Mouse (Mus musculus) stomach, embryonic 14.5 days (tissue): ENCODE data around the gene Fam8a1. TPM values are rescaled to one million over a fixed set of nuclear protein-coding genes. Genes with fewer than 3 reads are reported as not detected.

Experiments used
- ATAC-seq: fragments of 200-750 bp; cut with Nextera tagmentation; 2 replicates; pipeline ENCODE4 v1.8.0; 2017; ENCODE audit warnings: low read depth, moderate TSS enrichment; ENCODE audit not compliant: insufficient number of reproducible peaks, insufficient read depth, low FRiP score
- H3K27ac ChIP-seq: fragments of 300-500 bp; sonication (generic); 2 replicates; pipeline ENCODE4 v1.5.1; 2014; ENCODE audit warnings: mild to moderate bottlenecking, low read length, moderate library complexity, mixed read lengths
- H3K27me3 ChIP-seq: fragments of 300-500 bp; sonication (generic); 2 replicates; pipeline ENCODE4 v1.6.1; 2014; ENCODE audit warnings: low read length, control low read depth, mixed read lengths; ENCODE audit not compliant: control insufficient read depth, insufficient read depth
- H3K36me3 ChIP-seq: fragments of 300-500 bp; sonication (generic); 2 replicates; pipeline ENCODE4 v1.6.1; 2014; ENCODE audit warnings: mild to moderate bottlenecking, control low read depth, low read length, moderate library complexity, mixed read lengths; ENCODE audit not compliant: control insufficient read depth, insufficient read depth
- H3K4me1 ChIP-seq: fragments of 300-500 bp; sonication (generic); 2 replicates; pipeline ENCODE4 v1.6.1; 2014; ENCODE audit warnings: low read length, control low read depth, mixed read lengths; ENCODE audit not compliant: control insufficient read depth, insufficient read depth
- H3K4me2 ChIP-seq: fragments of 300-500 bp; sonication (generic); replicated peaks from 2 replicates; pipeline ENCODE4 v1.6.1; 2014; ENCODE audit warnings: low read depth, low read length, control low read depth
- H3K4me3 ChIP-seq: fragments of 300-500 bp; sonication (generic); 2 replicates; pipeline ENCODE4 v1.5.1; 2014; ENCODE audit warnings: low read depth, low read length, control low read depth
- H3K9ac ChIP-seq: fragments of 300-500 bp; sonication (generic); replicated peaks from 2 replicates; pipeline ENCODE4 v1.6.1; 2014; ENCODE audit warnings: low read depth, mild to moderate bottlenecking, control low read depth, low read length, moderate library complexity, mixed read lengths
- H3K9me3 ChIP-seq: fragments of 300-500 bp; sonication (generic); 2 replicates; pipeline ENCODE4 v1.6.1; 2016; ENCODE audit warnings: low read depth, low read length, control low read depth; ENCODE audit not compliant: control insufficient read depth
- WGBS: fragments of 180-500 bp; shearing (Covaris S2); extraction: QIAGEN DNeasy Blood & Tissue Kit; methylation state at CpG from one replicate; pipeline ENCODE4 v1.1.7; 2014; 5-methylcytosine and 5-hydroxymethylcytosine counted together
- polyA plus RNA-seq: library from polyadenylated mRNA; unstranded; fragments of >200 nt; fragmentation: Nextera tagmentation; extraction: Ambion mirVana; gene quantifications from 2 replicates; pipeline ENCODE4 v1.2.1, GENCODE M21; 2014

The Fam8a1 gene
- polyA plus RNA-seq, 1 experiment from 2014 or later: 9.9 TPM

DNA sequence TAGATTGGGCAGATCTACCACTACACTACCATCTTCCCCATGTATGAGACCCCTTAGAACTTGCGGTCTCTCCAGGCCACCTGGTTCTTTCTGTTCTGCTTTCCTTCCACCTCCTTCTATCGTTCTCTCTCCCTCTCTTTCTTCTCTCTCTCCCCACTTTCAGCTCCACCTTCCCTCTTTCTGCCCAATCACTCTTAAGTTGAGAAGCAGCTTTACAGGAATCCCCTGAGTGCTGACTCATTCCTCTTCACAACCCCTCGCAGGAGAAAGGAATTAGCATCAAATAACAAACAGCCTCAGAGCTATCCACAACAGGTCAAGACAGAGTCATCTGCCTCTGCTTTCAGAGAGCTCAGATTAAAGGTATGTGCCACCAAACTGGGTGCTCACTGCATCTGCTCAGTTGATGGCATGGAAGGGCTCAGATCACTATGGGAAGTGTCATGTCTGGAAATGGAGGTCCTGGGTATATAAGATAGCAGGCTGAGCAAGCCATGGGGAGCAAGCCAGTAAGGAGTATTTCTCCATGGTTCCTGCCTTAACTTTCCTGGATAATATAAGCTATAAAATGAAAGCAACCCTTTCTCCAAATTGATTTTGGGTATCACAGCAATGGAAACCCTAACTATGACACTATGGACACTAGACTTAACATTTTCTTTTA, 46.8 kb downstream of the Fam8a1 start:
- Histone ChIP-seq H3K4me3 (no peak overlapping the region), H3K9ac (no peak overlapping the region), H3K27ac (no peak overlapping the region), H3K4me2 (no peak overlapping the region), H3K27me3 (no peaks in the 10 kb centered on the region), H3K4me1 (no peaks in the 10 kb centered on the region), H3K36me3 (peaks cover 36% of the 10 kb centered on the region), H3K9me3 (no peaks in the 10 kb centered on the region)
- WGBS: 77% methylated on average over 3 of the region's 3 CpGs
- no peak for ATAC-seq

DNA sequence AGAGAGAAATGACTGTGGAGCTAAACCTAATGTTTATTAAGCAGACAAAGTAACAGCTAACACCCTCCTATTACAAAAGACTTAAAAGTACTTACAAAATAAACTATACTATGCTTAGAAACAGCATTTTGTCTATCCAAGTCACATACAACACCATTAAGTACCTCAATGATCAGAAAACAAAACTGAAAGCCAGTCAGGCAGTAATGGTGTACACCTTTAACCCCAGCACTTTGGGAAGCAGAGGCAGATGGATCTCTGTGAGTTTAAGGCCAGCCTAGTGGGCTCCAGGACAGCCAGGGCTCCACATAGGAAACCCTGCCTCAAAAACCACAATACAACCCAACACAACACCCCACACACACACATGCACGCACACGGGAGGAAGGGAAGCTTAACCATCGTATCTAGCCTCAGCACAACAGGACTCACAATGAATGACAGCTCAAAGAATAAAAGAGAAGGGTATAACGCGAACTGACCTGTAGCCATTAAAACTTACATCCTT, 49.6 kb downstream of the Fam8a1 start:
- H3K27me3 ChIP-seq: no peaks in the 10 kb centered on the region
- ATAC-seq: no peak
- peaks cover 14% of the 10 kb centered on the region; the same call in 1 of the 2 replicates for H3K36me3 ChIP-seq
- WGBS: 82% methylated on average over 5 of the region's 5 CpGs
- no peak overlapping the region for H3K4me3 ChIP-seq
- H3K4me2 ChIP-seq: no peak overlapping the region
- H3K27ac ChIP-seq: no peak overlapping the region
- H3K9me3 ChIP-seq: no peaks in the 10 kb centered on the region
- H3K9ac ChIP-seq: no peak overlapping the region
- H3K4me1 ChIP-seq: no peaks in the 10 kb centered on the region

DNA sequence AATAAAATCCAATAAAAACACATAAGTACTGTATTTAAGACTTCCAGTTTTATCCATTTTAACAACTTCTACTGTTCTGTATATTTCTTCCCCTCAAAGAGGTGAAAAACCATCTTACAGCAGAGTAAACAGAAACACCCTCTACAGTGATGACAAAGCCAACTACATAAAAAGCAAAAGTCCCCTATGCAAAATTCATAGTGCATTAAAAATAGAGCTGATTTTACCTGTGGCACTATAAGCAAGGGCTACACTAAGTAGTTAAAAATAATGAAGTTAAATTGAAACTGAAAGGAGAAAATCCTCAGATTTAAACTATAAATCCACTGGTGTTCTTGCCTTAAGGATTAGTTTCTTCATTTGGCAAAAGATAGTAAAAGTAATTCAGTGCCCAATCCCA, 51.7 kb downstream of the Fam8a1 start:
- no peak overlapping the region for H3K4me2 ChIP-seq
- peaks cover 5% of the 10 kb centered on the region; the same call in 1 of the 2 replicates for H3K36me3 ChIP-seq
- H3K27me3 ChIP-seq: no peaks in the 10 kb centered on the region
- no peaks in the 10 kb centered on the region for H3K9me3 ChIP-seq
- no peak for ATAC-seq
- H3K4me3 ChIP-seq: no peak overlapping the region
- H3K27ac ChIP-seq: no peak overlapping the region
- H3K9ac ChIP-seq: no peak overlapping the region
- H3K4me1 ChIP-seq: peaks cover 6% of the 10 kb centered on the region; the same call in 1 of the 2 replicates

GRCm38 (mm10) chr13:46724371-46724770, 55.0 kb downstream of the Fam8a1 start:
- no peak for ATAC-seq
- no peaks in the 10 kb centered on the region for H3K9me3 ChIP-seq
- H3K4me2 ChIP-seq: no peak overlapping the region
- H3K27ac ChIP-seq: no peak overlapping the region
- peaks cover 6% of the 10 kb centered on the region; the same call in 1 of the 2 replicates for H3K4me1 ChIP-seq
- no peaks in the 10 kb centered on the region for H3K27me3 ChIP-seq
- no peak overlapping the region for H3K4me3 ChIP-seq
- H3K9ac ChIP-seq: no peak overlapping the region
- no peaks in the 10 kb centered on the region for H3K36me3 ChIP-seq

DNA sequence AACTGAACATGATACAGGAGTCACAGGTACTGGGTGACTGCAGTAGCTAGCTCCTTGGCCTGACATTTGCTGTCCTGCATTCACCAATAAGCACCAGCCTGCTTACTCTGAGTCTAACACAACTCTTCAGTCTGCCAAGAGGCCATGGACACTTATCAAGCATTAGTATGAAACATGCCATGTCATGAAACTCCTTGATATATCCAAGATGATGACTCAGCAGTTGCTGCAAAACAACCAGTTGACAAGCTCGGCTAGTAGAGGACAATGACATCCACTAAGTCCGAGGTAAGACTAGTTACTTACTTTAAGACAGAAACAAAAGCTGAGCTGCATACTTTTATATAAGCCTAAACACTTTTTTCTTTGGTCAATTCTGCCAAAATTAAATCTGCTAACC, 55.9 kb downstream of the Fam8a1 start:
- H3K36me3 ChIP-seq: no peaks in the 10 kb centered on the region
- H3K27ac ChIP-seq: no peak overlapping the region
- H3K4me1 ChIP-seq: peaks cover 6% of the 10 kb centered on the region; the same call in 1 of the 2 replicates
- WGBS: 28% methylated on average over 2 of the region's 2 CpGs
- ATAC-seq: no peak
- peak overlapping the region; percentile 10; the same call in 1 of the 2 replicates for H3K9ac ChIP-seq
- no peaks in the 10 kb centered on the region for H3K27me3 ChIP-seq
- no peak overlapping the region for H3K4me3 ChIP-seq
- peak overlapping the region; percentile 51; the same call in 1 of the 2 replicates for H3K4me2 ChIP-seq
- H3K9me3 ChIP-seq: no peaks in the 10 kb centered on the region

GRCm38 (mm10) chr13:46726288-46727037, 57.1 kb downstream of the Fam8a1 start:
- Histone ChIP-seq H3K27me3 (no peaks in the 10 kb centered on the region), H3K9ac (peak overlapping the region; percentile 95), H3K4me3 (peak overlapping the region; percentile 92), H3K4me2 (peak overlapping the region; percentile 51), H3K36me3 (no peaks in the 10 kb centered on the region), H3K9me3 (no peaks in the 10 kb centered on the region), H3K27ac (peak overlapping the region; percentile 98), H3K4me1 (peaks cover 6% of the 10 kb centered on the region; the same call in 1 of the 2 replicates)
- under 1% methylated on average over 30 of the region's 30 CpGs for WGBS
- ATAC-seq: no peak

DNA sequence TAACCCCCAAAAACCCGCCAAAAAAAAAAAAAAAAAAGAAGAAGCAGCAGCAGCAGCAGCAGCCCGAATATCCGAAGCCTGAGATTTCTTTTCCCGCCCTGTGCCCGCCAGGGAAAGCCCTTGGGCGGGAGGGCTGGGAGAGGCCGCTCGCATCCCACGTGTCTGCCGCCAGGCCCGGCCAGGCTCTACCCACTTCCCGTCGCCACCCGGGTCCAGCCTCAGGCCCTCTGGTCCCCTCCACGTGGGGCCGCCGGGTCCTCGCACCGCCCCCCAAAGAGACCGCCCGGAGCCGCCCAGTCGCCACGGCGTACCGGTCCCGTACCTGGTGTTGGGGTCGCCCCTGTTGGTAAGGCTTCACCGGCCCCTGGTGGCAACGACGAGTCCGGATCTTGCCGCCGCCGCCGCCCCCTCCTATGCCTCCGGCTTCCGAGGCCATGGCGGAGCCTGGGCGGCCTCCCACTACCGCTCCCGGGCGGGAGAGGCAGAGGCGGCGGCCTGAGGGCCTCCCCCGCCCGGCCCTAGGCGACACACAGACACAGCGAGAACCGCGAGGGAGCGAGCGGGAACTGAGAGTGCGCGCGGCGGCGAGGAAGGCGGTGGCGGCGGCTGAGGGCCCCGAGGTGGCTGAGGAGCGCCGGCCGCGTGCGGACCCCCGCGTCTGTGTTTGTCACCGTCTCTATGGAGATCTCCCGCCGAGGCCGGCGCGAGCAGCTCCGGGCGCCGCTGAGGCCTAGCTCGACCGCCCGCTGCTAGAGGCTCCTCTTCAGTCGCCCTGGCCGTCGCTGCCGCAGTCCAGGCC, 57.9 kb downstream of the Fam8a1 start:
- Histone ChIP-seq H3K27me3 (no peaks in the 10 kb centered on the region), H3K9me3 (no peaks in the 10 kb centered on the region), H3K9ac (peak overlapping the region; percentile 95), H3K4me2 (peak overlapping the region; percentile 51), H3K4me3 (peak overlapping the region; percentile 92), H3K36me3 (no peaks in the 10 kb centered on the region), H3K4me1 (peaks cover 6% of the 10 kb centered on the region; the same call in 1 of the 2 replicates), H3K27ac (peak overlapping the region; percentile 98)
- WGBS: under 1% methylated on average over 81 of the region's 85 CpGs
- peak; percentile 80 for ATAC-seq
